Mouse (Mus musculus): Measurements from ENCODE around the gene Vmn1r120. TPM values are rescaled to one million over a fixed set of nuclear protein-coding genes. Genes with fewer than 3 reads are reported as not detected.
"Not testable (repeated sequence)": the region's sequence is repeated elsewhere in the genome, so short reads cannot be mapped to it uniquely, and the experiment has no call there.

Gene Vmn1r120
- not detected in 2 replicates for polyA plus RNA-seq (2016; fragmentation: Nextera tagmentation; extraction: Ambion mirVana)

DNA sequence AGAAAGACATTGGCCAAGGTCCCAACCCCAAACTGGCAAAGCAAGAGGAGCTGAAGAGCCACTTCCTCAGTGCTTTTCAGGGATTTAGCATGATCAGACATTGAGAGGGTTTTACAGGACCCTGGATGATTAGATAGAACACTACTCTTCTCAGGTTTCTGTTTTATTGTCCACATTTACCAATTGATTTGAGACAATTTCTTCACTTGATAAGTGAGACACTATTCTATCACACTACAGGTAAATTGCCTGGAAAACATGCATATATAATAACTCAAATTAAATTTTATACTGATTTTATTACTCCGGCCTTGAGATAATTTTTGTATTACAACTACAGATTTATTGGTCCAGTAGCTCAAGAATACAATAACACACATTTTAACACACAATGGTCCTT is at the start of gene Vmn1r120:
Gene Vmn1r120, minus strand, starts transcription at position 101 of the 400 bp plus-strand sequence.
- H3K9ac ChIP-seq; H3K36me3 ChIP-seq; H3K4me2 ChIP-seq (replicated peaks); H3K27ac ChIP-seq; H3K9me3 ChIP-seq; H3K4me3 ChIP-seq; H3K27me3 ChIP-seq (replicated peaks); ATAC-seq (ENCODE audit: low FRiP score, low read depth); H3K4me1 ChIP-seq: not testable (repeated sequence)
- WGBS: 90% methylated on average over 1 of the region's 1 CpGs

DNA sequence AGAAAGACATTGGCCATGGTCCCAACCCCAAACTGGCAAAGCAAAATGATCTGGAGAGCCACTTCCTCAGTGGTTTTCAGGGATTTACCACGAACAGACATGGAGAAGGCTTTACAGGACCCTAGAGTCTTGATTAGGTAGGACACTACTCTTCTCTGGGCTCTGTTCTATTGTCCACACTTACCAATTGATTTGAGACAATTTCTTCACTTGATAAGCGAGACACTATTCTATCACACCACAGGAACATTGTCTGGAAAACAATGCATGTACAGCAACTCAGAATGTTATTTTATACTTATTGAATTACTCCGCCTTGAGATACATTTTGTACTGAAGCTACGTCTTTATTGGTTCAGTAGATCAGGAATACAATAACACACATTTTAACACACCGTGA is 44.8 kb upstream of the Vmn1r120 start, which contains the start of gene Vmn1r121:
Gene Vmn1r121, minus strand, starts transcription at position 101 of the 400 bp plus-strand sequence.
- H3K4me3 ChIP-seq; H3K4me2 ChIP-seq (replicated peaks); H3K27ac ChIP-seq; H3K9ac ChIP-seq; H3K27me3 ChIP-seq (replicated peaks); ATAC-seq (ENCODE audit: low FRiP score, low read depth); H3K36me3 ChIP-seq; H3K4me1 ChIP-seq; H3K9me3 ChIP-seq: not testable (repeated sequence)
- WGBS: 76% methylated on average over 5 of the region's 5 CpGs

DNA sequence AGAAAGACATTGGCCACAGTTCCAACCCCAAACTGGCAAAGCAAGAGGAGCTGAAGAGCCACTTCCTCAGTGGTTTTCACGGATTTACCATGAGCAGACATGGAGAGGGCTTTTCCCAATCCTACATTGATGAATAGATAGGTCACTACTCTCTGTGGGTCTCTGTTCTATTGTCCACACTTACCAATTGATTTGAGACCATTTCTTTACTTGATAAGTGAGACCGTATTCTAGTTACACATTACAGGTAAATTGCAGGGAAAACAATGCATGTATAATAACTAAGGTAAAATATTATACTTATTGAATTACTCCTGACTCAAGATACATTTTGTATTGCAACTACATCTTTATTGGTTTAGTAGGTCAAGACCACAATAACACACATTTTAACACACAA is 41.2 kb downstream of the Vmn1r120 start, which contains the start of gene Vmn1r119:
Gene Vmn1r119, minus strand, starts transcription at position 101 of the 400 bp plus-strand sequence.
- not testable (repeated sequence) for H3K9me3 ChIP-seq; H3K4me1 ChIP-seq; H3K9ac ChIP-seq; H3K27ac ChIP-seq; H3K27me3 ChIP-seq (replicated peaks); H3K4me2 ChIP-seq (replicated peaks); H3K36me3 ChIP-seq; ATAC-seq (ENCODE audit: low FRiP score, low read depth); H3K4me3 ChIP-seq
- WGBS: no CpG with 5 or more reads among the region's 2 CpGs

Other genes starting within 250 kb of the Vmn1r120 start
- not detected in 2 replicates for gene Vmn1r114, start 241.6 kb downstream of the Vmn1r120 start, polyA plus RNA-seq (2016; fragmentation: Nextera tagmentation; extraction: Ambion mirVana)
- not detected in 2 replicates for gene Vmn1r115, start 208.8 kb downstream of the Vmn1r120 start, polyA plus RNA-seq (2016; fragmentation: Nextera tagmentation; extraction: Ambion mirVana)
- not detected in 2 replicates for gene Vmn1r116, start 181.5 kb downstream of the Vmn1r120 start, polyA plus RNA-seq (2016; fragmentation: Nextera tagmentation; extraction: Ambion mirVana)
- not detected in 2 replicates for gene Vmn1r117, start 169.7 kb downstream of the Vmn1r120 start, polyA plus RNA-seq (2016; fragmentation: Nextera tagmentation; extraction: Ambion mirVana)
- gene Vmn1r118, start 141.4 kb downstream of the Vmn1r120 start, polyA plus RNA-seq (2016; fragmentation: Nextera tagmentation; extraction: Ambion mirVana): not detected in 2 replicates
- gene Vmn1r119, start 41.3 kb downstream of the Vmn1r120 start, polyA plus RNA-seq (2016; fragmentation: Nextera tagmentation; extraction: Ambion mirVana): not detected in 2 replicates
- gene Vmn1r121, start 44.7 kb upstream of the Vmn1r120 start, polyA plus RNA-seq (2016; fragmentation: Nextera tagmentation; extraction: Ambion mirVana): not detected in 2 replicates
- gene Vmn1r122, start 80.3 kb upstream of the Vmn1r120 start, polyA plus RNA-seq (2016; fragmentation: Nextera tagmentation; extraction: Ambion mirVana): not detected in 2 replicates
- gene Vmn1r123, start 108.4 kb upstream of the Vmn1r120 start, polyA plus RNA-seq (2016; fragmentation: Nextera tagmentation; extraction: Ambion mirVana): not detected in 2 replicates
- gene Gm5157, start 136.6 kb upstream of the Vmn1r120 start, polyA plus RNA-seq (2016; fragmentation: Nextera tagmentation; extraction: Ambion mirVana): not detected in 2 replicates
- gene Vmn1r124, start 206.8 kb upstream of the Vmn1r120 start, polyA plus RNA-seq (2016; fragmentation: Nextera tagmentation; extraction: Ambion mirVana): not detected in 2 replicates
- not detected in 2 replicates for gene Vmn1r125, start 218.4 kb upstream of the Vmn1r120 start, polyA plus RNA-seq (2016; fragmentation: Nextera tagmentation; extraction: Ambion mirVana)
- not detected in 2 replicates for gene Vmn1r126, start 247.7 kb upstream of the Vmn1r120 start, polyA plus RNA-seq (2016; fragmentation: Nextera tagmentation; extraction: Ambion mirVana)

Data from neural tube, embryonic 12.5 days (tissue).